Comparison of ENCODE assay signal across 8 mouse cellular contexts in the genomic region with DNA sequence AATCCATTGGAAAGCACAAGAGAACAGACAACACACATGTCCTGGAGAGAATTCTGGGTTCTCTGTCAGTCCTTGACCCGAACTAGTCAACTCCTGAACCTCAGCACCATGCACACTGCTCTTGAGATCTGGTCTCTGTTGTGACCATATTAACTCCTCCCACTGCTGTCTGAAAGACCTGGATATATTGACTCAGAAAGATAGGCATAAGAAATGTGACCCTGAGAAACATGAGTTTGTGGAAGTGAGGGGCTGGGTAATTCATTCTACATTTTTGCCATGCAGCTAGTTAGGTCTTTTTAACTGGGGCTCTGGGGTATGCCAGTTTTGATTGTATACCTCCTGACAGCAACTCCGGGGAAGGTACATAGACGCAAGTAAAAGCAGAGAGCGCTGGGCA. TPM values are rescaled to one million over a fixed set of nuclear protein-coding genes. Genes with fewer than 3 reads are reported as not detected.
DNase-seq lines count a peak whose midpoint lies in the region; ATAC-seq and TF ChIP-seq lines count a peak whose summit lies in the region.
"Had no signal": no experiment of that assay in that cellular context is flagged by ENCODE, and none has a peak within 500 bp of the region (broad histone marks: within the 10 kb centered on the region; RNA-seq: fewer than 3 reads in every experiment).

No protein-coding gene starts in this region.

- no peaks in the 10 kb centered on the region for H3K36me3 ChIP-seq in forebrain, embryonic 14.5 days (ENCODE audit: control insufficient read depth, insufficient read depth, low read length)
- no peaks in the 10 kb centered on the region for H3K36me3 ChIP-seq in neural tube, embryonic 13.5 days

- H3K4me3 ChIP-seq in layer of hippocampus, adult 2 months, result peak overlapping the region; percentile 77; the same call in 1 of the 2 replicates
- H3K4me3 ChIP-seq in forebrain, embryonic 14.5 days (ENCODE audit: low read depth, low read length), result 0 out of 2 replicates have a peak overlapping the region, but pooled peaks have one; percentile 2
- peak overlapping the region; percentile 55 for H3K4me3 ChIP-seq in neural tube, embryonic 13.5 days

- ATAC-seq in forebrain, embryonic 14.5 days, result no peak
- ATAC-seq in neural tube, embryonic 13.5 days (ENCODE audit: low read depth), result no peak

- H3K27ac ChIP-seq in layer of hippocampus, adult 2 months, result no peak overlapping the region
- no peak overlapping the region for H3K27ac ChIP-seq in forebrain, embryonic 14.5 days (ENCODE audit: low read depth, low read length)
- no peak overlapping the region for H3K27ac ChIP-seq in neural tube, embryonic 13.5 days (replicated peaks)

- H3K27me3 ChIP-seq in forebrain, embryonic 14.5 days (replicated peaks; ENCODE audit: control insufficient read depth, insufficient read depth, low read length), result no peaks in the 10 kb centered on the region
- peaks cover 23% of the 10 kb centered on the region for H3K27me3 ChIP-seq in neural tube, embryonic 13.5 days

- intact Hi-C loops in left cerebral cortex, postnatal 36 days (cut with DNase I), result no loop called here

- no peaks in the 10 kb centered on the region for H3K9me3 ChIP-seq in forebrain, embryonic 14.5 days (replicated peaks; ENCODE audit: control insufficient read depth, low read length)
- no peaks in the 10 kb centered on the region for H3K9me3 ChIP-seq in neural tube, embryonic 13.5 days

- 52% methylated on average over 4 of the region's 4 CpGs for WGBS in forebrain, embryonic 14.5 days
- WGBS in neural tube, embryonic 13.5 days, result 45% methylated on average over 4 of the region's 4 CpGs

- TF ChIP-seq CTCF in layer of hippocampus, adult 2 months (conservative IDR thresholded peaks at IDR 0.05), result no peak

- H3K4me2 ChIP-seq in forebrain, embryonic 14.5 days (ENCODE audit: low read length), result peak overlapping the region; percentile 87
- peak overlapping the region; percentile 80 for H3K4me2 ChIP-seq in neural tube, embryonic 13.5 days

- DNase-seq in layer of hippocampus, adult 2 months (ENCODE audit: low spot score in 2 of 2), result no peak
- no peak for DNase-seq in layer of hippocampus, adult 11-12 months (ENCODE audit: low spot score)
- no peak for DNase-seq in forebrain, embryonic 14.5 days (ENCODE audit: low spot score)
- DNase-seq in kidney, postnatal 14 days, result peak; percentile 32
- no peak for DNase-seq in left cerebral cortex, postnatal 36 days (ENCODE audit: low spot score in 2 of 2)
- no peak for DNase-seq in urinary bladder, postnatal 4 days (ENCODE audit: low spot score in 2 of 2)
- DNase-seq: cerebellum, adult 9-11 months had no signal

- H3K9ac ChIP-seq in forebrain, embryonic 14.5 days (ENCODE audit: low read length), result no peak overlapping the region
- peak overlapping the region; percentile 73; the same call in 1 of the 2 replicates for H3K9ac ChIP-seq in neural tube, embryonic 13.5 days

- H3K4me1 ChIP-seq in forebrain, embryonic 14.5 days (ENCODE audit: control insufficient read depth, insufficient read depth, low read length), result no peaks in the 10 kb centered on the region
- H3K4me1 ChIP-seq in neural tube, embryonic 13.5 days (replicated peaks), result peaks cover 13% of the 10 kb centered on the region

RNA-seq across cellular contexts. Expression of gene P3h2, which starts 1.3 kb away (rescaled TPM):
- 1 to 10 TPM; 3.0 to 4.2 TPM for total RNA-seq in layer of hippocampus, adult 2 months (2021)
- 0.22 and 0.51 TPM in 2 replicates for polyA plus RNA-seq in forebrain, embryonic 14.5 days (2014; fragmentation: Nextera tagmentation; extraction: Ambion mirVana)
- 1.5 and 1.6 TPM in 2 replicates for polyA plus RNA-seq in neural tube, embryonic 13.5 days (2015; fragmentation: Nextera tagmentation; extraction: Ambion mirVana)
- 1 to 10 TPM; 1.9 to 3.3 TPM for total RNA-seq in left cerebral cortex, postnatal 36 days (2021)

Comparison
In these comparisons a context has a peak if more than half of its experiments do, and no peak if none do; other contexts are left out.
1. H3K4me3 ChIP-seq: peak in every context shown above with its lines; median percentile 77 in layer of hippocampus, adult 2 months; 55 in neural tube, embryonic 13.5 days; 2 in forebrain, embryonic 14.5 days.